Mouse (Mus musculus): ENCODE measurements around the gene Sergef.
A peak's percentile ranks its signal among the peaks of the same experiment; 100 is the strongest.

Sergef gene

DNA sequence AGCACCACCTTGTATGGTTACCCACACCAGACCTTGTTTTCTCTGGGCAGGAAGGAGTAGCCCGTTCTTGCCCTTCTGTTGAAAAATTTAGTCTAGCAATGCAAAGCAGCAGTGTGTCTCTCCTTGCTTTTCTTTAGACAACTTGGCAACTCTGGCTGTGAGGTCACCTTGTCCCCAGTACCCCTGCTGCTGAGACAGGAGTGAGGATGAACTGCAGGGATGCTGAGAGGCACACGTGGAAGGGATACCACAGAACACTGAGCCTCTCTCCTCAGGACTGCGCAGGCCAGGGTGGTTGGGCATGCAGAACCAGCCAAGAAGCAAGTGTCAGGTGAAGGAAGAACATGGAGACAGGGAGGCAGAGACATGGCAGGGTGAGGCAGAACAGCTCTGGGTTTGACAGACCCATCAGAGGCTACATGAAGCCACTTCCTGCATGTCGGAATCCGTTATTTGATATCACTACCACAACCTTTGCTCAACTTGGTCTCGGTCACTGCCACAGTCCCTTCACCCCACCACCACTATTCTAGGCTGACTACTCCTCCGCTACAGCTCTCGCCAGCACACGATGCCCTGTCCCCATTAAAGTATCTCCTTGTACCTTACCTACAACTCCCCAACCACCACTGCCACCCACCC lies 103.0 kb downstream of the Sergef start:
- DNase-seq = no peak

DNA sequence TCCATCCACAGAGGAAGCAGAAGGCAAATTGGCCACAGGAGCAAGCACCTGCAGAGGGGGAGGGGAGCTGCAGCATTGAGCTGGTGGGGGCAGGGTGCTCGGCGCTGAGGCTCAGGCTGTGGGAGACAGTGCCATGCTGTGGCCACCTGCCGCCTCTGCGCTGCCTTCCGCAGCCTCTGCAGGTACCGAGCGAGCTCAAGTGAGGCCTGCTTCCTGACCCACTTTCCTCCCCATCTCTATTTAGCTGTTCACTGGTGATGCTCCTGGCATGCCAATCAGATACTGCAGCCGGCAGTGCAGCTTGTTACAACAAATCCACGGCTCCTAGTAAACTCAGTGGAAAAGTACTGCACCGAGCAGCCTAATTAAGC lies 104.2 kb downstream of the Sergef start:
- DNase-seq = peak; percentile 70

DNA sequence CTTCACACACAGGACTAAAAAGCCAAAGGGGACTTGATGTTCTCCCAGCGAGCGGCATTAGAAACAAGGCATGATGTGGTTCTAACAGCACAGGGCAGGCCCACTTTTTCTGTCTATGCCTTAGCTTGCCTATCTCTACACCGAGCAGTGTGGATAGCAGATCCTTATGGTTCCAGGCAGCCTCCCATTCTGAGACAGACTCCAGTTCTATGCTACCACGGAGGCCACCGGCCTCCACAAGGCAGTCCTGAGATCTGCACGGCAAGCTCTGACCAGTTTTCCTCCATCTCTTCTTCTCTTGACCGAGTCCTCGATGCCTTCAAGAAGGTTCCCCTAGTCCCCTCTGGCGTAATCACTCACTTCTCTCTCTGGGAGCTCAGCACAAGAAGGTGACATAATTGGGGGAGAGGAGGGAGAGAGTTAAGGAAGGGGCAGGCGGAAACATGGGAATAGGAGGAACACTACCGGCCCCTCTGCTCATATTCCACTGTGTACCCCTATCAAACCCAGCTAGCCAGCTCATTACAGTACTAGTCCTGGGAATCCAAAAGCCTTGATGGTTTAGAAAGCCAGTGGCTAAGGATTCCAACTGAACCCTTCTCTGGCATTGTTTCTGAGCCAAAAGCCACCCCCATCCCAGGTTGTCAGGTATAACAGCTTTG lies 104.7 kb downstream of the Sergef start:
- no peak for DNase-seq

DNA sequence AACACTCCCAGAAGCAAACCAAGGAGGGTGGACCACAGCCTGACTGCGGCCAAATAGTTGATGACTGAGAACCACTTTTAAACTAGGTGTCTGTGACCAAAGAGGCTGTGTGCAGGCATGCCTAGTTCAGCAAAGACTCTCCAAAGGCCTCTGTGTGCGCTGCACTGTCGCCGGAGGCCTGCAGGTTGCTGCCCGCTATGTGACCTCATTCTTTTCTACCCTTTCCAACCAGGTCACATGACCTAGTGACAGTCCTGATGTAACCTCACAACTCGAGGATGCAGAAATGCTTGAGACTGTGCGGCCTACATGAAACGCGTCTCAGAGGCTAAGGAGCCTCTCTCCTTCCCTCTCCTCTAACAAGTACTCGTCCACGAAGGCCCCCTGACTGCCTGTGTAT lies 106.1 kb downstream of the Sergef start:
- no peak for DNase-seq

DNA sequence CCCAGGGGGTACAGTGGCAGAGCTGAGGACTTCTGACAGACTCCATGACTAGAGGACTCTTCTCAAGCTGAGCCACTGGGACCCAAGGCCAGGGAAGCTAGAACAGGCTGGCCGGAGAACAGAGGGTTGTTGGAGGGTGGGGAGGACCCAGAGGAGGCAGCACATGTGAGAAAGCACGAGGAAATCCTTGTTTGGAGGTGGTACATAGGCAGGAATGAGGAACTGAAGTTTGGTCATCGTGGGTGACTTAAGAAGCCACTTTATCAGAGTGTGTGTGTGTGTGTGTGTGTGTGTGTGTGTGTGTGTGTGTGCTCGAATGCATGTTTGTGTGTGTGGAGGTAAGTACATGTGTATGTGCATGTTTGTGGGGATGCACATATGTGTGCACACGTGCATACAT lies 108.3 kb downstream of the Sergef start:
- no peak for DNase-seq

DNA sequence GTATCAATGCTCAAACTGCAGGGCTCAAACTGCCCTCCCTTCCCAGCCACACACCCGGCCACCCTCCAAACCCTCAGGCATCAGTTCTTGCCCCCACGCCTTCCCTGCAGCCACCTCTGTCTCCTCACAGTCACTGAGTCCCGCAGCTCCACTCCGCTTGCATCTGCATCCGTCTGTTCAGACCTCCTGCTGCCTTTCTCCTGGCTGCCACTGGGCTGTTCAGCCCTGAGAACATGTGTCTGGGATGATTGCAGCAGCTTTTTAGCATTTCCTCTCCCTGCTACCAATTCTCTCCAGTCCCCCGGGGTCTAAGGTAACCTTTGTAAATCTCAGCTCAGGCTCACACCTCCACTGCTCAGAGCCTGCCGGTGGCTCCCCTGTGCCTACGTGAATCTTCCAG lies 109.7 kb downstream of the Sergef start:
- DNase-seq = no peak

DNA sequence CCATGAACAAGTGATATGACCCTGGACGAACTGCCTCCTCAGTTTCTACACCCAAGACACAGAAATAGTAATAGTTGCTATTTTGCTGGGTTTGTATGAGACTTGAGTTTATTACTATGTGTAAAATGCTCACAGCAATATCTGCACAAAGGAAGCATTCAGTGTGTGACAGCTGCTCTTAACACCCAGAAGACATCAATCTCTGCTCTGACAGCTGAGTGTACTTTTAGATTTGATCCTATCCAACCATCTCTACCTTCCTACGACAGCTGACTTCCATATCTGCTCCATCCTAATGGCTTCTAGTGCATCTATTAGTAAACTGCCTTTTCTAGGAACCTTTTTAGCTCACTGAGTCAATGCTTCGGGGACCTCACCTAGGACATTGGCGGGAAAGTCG lies 110.3 kb downstream of the Sergef start:
- no peak for DNase-seq

DNA sequence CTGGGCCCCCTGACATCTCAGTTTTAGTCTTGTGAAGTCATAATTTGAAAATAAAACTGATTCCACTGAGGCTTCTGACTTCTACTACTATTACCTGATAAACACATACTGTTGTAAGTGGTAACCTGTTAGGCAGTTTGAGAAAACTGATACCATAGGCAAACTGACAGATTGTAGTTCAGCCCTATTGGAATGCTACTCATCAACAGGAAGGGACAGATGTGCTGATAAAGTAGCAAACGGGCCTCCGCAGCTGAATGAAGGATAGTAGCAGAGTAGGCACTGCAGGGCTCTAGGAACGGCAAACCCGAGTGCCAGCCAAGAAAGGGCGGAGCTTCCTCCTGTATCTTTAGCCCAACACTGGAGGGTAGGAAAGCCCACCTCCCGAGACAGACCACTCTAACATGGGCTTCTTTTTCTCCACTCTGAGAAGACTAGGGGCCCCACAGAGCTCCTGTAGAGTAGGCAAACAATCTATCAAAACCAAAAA lies 112.9 kb downstream of the Sergef start:
- no peak for DNase-seq

DNA sequence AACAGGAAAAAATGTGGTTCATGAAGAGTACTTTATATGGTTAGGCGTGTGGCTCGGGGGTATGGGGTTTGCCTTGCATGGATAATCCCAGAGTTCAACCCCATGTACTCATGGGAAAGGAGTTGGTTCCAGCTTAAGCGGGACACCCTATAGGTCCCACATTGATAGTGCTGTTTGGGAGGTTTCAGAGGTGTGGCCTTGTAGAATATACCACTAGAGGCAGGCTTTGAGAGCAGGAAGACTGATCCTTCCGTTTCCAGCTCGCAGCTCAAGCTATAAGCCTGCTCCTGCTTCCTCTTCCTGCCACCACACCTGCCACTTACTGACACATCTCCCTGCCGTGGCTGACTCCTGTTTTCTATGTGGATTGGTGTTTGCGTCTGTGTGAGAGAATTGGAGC lies 116.4 kb downstream of the Sergef start:
- DNase-seq = no peak

DNA sequence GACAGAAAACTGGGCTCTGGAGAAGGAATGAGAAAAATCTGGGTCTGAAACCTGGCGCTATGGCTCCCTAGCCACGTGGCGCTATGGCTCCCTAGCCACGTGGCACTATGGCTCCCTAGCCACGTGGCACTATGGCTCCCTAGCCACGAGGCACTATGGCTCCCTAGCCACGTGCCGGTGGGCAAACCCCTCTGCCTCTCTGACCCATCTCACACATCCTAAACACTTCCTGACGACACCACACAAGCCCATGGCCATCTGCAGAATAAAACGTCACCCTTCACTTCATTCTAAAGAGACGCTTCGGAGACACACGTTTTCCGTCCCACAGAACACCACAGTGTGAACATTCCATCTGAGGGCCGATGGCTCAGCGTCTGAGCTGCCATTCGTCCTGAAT lies 117.8 kb downstream of the Sergef start:
- no peak for DNase-seq

DNA sequence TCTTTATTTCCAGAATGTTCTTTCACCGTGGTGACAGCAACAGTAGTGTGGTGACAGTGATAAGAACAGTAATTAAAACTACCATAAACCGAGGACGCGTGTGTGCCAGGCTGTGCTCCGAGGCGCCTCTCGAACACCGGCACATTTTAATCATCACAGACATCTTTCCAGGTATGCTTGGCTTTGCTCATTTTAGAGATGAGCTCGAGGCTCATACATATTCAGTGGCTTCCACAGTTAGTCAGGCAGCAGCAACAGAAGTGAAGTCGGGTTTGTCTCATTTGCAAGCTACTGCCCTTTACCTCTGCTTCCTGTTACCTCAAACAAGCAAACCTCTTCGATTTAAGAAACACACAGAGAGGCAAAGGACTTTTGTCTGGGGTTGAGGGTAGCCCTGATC lies 120.5 kb downstream of the Sergef start:
- DNase-seq = no peak

DNA sequence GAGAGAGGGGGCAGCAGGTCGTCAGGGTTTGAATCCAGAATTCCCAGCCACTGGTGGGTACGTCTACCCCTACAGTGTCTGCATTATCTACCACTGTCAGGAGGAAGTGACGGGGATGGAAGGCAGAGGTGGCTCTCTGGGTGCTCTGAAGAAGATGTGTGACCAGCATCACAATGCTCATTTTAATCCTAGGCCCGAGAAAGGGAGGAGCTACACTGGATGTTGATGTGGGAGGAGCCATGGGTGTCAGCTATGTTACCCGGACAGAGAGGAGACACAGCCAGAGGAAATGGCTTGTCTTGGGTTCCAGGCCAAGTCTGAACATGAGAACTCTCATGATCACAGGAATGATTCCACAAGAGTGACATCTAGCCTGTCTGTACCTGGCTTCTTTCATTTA lies 122.4 kb downstream of the Sergef start:
- DNase-seq = no peak

DNA sequence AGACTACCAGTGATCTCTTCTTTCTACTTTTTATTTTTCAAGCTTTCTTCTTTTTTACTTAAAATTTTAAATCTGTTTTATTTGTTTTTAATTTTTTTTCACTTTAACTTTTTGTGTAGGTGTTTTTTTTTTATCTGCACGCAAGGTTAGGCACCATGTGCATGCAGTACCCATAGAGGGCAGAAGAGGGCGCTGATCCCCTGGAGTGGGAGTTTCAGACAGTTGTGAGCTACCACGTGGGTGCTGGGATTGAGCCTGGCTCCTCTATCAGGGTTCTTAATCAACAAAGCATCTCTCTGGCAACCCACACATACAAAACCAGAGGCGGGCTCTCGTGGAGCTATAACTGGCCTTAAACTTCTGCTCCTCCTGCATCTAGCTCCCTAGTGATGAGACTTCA lies 123.6 kb downstream of the Sergef start:
- DNase-seq = no peak

DNA sequence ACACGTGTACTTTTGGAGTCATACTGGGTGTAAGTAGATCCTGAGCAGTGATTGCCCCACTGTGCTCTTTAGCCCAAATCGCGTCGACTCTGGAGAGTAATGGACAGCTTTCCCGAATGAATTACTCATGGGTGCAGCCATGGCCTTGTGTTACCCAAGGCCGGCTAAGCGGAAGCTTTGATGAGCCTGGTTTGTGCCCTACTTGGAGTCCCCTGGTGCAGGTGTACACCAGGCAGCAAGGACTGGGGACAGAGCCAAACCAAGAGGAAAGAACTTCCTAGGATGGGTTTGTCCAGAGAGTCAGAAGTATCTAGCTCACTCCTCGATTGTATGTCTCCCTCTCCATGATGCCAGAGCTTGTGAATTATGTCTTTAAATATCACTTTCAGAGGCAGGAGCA lies 124.6 kb downstream of the Sergef start:
- DNase-seq = no peak

DNA sequence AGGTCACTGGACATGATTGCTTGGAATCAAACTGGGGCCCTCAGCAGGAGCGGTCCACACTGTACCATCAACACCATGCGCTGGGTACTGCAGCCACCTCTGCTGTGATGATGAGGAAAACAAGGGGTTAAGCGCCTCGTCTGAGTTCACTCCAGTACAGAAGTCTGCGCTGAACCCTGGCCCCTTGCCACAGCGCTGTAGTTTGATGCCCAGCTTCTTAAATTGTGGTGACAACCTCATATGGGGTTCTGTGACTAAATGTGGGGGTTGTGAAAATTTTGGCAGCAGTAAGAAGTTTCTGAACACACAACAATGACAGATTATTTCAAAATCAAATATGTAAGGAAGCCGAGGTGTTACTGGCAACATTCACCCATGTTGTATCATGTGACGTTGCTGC lies 126.0 kb downstream of the Sergef start:
- peak; percentile 66 for DNase-seq

DNA sequence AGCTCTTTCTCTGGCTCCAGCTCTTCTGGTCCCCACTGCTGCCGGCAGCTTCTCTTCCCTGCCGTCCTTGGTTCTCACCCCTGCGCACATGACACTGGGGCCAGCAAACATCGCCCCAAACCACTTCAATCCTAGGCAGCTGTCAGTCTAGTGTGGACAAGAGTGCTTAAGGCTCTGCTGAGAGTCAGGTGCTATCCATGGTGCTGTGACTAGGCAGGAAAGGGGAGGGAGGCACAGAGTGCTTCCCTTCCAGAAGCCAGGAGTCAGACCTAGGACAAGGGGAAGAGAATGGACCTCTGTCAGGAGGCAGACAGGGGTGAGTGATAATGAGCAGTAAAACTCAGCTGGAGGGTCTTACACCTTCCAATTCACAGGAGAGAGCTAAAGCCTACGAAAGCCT lies 126.8 kb downstream of the Sergef start:
- DNase-seq = no peak

DNA sequence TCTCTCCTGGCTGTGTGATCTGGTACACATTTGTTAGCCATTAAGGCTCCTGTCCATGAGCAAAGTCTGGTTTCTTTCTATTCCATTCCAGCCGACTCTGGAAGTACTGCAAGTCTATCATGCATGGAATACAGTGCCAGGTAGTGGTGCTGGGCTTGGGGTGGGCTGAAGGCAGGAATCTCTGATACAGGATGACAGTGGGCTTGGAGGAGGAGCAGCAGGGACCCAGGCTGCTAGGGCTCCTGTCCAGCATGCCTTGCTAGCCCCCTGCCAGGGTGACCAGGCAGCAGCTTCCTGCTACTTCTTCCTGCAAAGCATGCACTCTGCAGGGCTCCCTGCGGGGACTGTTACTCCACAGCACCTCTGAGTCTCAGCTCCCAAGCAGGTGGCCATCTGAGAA lies 128.8 kb downstream of the Sergef start:
- no peak for DNase-seq

DNA sequence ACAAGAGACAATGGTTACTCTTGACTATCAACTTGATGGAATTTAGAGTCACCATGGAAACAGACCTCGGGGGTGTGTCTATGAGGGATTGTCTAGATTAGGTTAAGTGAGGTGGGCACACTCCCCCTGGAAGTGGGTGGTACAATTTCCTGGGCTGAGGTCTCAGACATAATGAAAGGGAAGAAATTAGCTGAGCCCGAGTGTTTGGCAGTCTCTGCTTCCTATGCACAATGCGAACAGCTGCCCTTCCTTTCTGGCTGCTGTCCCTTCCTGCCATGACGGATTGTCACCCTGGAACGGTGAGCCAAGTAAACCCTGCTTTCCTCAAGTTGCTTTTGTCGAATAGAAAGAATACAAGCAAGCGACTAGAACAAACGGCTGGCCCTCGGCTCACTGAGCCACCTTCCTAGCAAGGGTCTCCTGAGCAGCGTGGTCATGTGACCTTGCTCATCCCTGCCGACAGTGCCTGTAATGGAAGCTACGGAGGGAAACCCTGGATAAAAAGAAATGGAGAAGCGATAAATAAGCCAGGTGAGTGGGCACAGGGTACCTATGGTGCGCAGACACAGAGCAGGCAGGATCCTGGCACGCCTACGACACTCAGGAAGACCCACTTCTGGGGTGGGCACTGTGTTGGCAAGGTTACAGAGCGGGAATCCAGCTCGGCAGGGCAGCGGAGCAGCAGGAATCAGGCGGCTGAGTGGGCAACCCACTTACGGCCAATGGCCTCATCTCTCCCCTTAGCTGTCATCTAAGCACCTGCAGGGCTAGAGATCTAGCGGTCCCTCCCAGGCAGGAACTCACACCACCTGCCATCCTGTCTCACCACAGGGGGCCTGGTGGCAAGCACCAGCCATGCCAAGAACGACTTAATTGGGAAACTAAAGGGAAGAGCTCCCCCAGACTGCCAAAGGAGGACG lies 130.0 kb downstream of the Sergef start:
- DNase-seq = peak; percentile 35

DNA sequence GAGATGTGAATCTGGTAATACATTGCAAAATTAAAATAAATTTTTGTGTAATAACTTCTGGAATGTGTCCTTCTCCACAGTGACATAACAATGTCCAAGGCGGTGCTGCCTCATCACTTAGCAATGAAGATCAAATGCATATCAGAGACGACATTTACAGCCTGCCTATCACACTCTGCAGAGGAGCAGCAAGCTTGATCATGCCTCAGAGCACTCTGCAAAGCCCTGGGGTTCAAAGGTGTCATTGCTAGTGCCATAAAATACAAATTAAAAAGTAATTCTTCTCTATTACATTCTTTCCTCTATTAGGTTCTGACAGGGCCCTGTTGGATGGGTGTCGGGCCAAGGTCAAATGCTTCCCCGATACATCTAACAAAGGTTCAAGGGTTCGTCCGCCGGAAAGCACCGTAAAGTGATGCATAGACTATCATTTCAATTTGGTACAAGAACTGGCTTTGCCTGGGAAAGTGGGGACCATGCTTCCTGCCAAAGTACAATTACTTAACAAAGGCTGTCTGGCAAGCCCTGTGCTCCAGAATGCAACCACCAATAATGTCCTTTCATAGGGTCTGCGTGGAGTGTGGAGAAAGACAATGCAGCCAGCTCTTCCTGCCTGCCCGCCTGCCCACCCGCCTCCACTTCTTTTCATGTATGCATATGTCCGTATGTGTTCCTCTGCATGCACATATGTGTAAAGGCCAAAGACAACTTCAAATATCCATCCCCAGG lies 130.9 kb downstream of the Sergef start:
- no peak for DNase-seq

DNA sequence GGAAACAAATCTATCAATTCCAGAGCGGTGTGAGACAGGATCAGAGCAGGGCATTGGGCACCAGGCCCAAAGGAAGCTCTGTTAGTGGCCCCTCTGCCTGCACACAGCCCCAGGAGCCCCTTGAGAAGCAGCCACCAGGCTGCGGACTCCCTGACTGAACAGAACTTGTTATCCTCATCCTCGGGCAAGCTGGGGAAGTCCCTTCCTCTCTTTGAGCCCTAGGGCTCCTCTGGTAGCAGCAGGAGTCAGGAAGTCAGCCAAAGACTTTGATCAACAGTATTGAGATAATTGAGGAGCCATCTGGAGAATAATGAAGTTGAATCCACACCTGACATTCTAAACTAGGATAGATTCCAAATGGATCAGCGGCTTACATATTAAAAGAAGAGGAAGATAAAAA lies 135.4 kb downstream of the Sergef start:
- DNase-seq = no peak

DNA sequence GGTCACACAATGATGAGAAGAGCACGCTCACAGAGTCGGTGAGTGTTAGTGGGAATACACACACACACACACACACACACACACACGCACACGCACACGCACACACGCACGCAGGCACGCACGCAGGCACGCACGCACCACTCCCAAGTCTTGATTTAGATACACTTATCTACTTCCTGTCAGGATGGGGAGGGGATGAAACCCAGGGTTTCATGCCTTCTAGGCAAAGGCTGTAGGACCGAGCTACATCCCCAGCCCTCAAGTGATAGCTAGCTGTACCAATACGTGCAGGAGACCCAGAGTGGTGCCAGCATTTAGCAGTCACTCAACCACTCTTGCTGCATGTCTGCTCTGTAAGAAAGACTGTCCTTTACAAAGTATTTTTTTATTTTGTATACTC lies 137.0 kb downstream of the Sergef start:
- no peak for DNase-seq

DNA sequence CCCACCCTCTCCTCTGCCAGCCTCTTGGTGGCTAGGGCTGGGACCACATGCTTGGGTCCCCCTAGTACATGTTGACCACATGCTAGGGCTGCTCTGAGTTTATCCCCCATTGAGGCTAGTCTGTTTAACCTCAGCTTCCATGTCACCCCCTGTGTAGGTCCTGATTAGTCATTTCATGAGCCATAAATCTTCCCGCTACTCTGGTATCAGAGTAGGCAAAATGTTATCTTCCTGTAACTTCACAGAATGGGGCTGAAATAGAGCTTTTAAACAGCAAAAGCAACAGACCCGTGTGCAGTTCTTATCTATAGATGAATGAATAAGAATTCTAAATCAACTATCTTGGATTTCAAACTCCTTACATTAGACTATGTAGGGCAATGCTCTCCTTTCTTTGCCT lies 138.1 kb downstream of the Sergef start:
- no peak for DNase-seq

DNA sequence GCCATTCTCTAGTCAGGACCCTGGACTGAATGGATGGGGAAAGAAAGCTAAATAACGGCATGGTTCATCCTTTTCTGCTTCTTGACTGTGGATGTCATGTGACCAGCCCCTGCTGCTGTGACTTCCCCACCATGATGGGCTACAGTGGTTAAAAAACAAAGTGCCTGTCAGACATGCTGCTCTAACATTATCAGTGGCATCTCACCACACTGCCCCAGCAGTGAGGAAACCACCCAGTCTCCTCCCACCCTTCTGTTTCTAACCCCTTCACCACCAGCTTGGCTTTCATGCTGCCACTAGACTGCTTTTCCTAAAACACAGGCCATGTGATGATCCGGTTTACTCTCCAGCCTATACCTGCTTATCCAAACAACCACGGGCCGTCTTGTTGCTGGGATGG lies 140.0 kb downstream of the Sergef start:
- DNase-seq = no peak

Data from layer of hippocampus, adult 9-11 months (tissue).